Mouse (Mus musculus) cerebellum, adult 9-11 months (tissue): Measurements from ENCODE around the gene Acin1.

Experiments used
- DNase-seq: peaks from one replicate; pipeline ENCODE4 v3.0.0; 2022

Gene Acin1

GRCm38 (mm10) chr14:54603686-54604085 is 83.0 kb downstream of the Acin1 start:
- no peak for DNase-seq

- peak; percentile 98 for DNase-seq
Observed at GRCm38 (mm10) chr14:54603038-54603654, 83.6 kb downstream of the Acin1 start.

GRCm38 (mm10) chr14:54602613-54603012 is 84.1 kb downstream of the Acin1 start:
- DNase-seq = peak; percentile 63

GRCm38 (mm10) chr14:54601601-54602000 is 85.1 kb downstream of the Acin1 start:
- no peak for DNase-seq

GRCm38 (mm10) chr14:54597084-54597483 is 89.6 kb downstream of the Acin1 start:
- no peak for DNase-seq

- DNase-seq = no peak
Observed at GRCm38 (mm10) chr14:54594631-54595414, 91.9 kb downstream of the Acin1 start.

GRCm38 (mm10) chr14:54594055-54594454 is 92.7 kb downstream of the Acin1 start:
- no peak for DNase-seq

- no peak for DNase-seq
Observed at GRCm38 (mm10) chr14:54592319-54592934, 94.3 kb downstream of the Acin1 start.
